Mouse (Mus musculus): ENCODE data around the gene Zfp809. TPM values are rescaled to one million over a fixed set of nuclear protein-coding genes. Genes with fewer than 3 reads are reported as not detected.

The Zfp809 gene
- total and polyA plus RNA-seq, 3 experiments: 16.2 to 200 (median 67.1) TPM

DNA sequence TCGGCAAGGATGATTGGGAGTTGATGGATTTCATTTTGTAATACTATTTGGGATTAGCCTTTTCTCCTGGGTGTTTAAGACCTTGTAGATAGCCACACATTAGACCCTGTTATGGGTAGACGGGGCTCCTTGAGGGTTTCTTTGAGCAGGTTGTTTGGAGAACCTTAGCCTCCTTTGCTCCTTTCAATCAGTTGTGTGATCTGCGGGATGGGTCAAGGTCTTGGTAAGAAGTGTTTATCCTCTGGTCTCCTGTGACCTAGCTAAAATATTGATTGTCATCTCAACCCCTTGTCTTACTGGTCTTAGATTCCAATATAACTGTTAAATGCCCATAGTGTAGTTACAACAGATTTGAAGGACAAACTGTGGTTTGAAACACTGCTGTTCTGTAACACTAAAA lies 4.5 kb downstream of the Zfp809 start:
- no peak for DNase-seq (ENCODE audit: low spot score)
- no peaks in the 10 kb centered on the region for H3K27me3 ChIP-seq (ENCODE audit: insufficient read depth, low read length)
- H3K4me3 ChIP-seq (ENCODE audit: low read depth, low read length): no peak overlapping the region
- H3K4me1 ChIP-seq (ENCODE audit: insufficient read depth, low read depth, low read length): peaks cover 23% of the 10 kb centered on the region
- TF ChIP-seq GATA1 (IDR thresholded peaks at IDR 0.05; ENCODE audit: borderline replicate concordance, low read length): no peak
- TF ChIP-seq POLR2AphosphoS5 (IDR thresholded peaks at IDR 0.05; ENCODE audit: insufficient replicate concordance, low read depth, low read length): no peak
- TF ChIP-seq GATA2 (IDR thresholded peaks at IDR 0.05; ENCODE audit: borderline replicate concordance, low read depth, low read length): no peak
- TF ChIP-seq TAL1 (conservative IDR thresholded peaks at IDR 0.05; ENCODE audit: low read depth, low read length): no peak
- TF ChIP-seq CTCF (IDR thresholded peaks at IDR 0.05; ENCODE audit: low read depth, low read length): no peak
- H3K9me3 ChIP-seq (replicated peaks): peaks cover 7% of the 10 kb centered on the region
- peaks cover 50% of the 10 kb centered on the region for H3K36me3 ChIP-seq (replicated peaks)
- no peak for ATAC-seq (ENCODE audit: extremely low read depth, insufficient number of reproducible peaks, low FRiP score, poor library complexity, severe bottlenecking)

DNA sequence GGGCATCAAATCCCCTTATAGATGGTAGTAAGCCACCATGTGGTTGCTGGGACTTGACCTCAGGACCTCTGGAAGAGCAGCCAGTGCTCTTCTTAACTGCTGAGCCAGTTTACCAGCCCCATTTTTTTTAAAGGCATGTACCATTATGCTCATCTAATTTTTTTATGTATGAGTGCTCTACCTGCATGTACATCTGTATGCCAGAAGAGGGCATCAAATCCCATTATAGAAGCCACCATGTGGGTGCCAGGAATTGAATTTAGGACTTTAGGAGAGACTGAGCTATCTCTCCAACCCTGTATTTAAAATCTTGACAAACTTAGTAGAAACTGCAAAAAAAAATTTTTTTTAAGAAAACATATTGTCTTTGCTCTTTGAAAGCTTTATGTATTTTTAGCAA lies 5.0 kb downstream of the Zfp809 start:
- Histone ChIP-seq H3K4me1 (ENCODE audit: insufficient read depth, low read depth, low read length) (peaks cover 23% of the 10 kb centered on the region), H3K4me3 (ENCODE audit: low read depth, low read length) (no peak overlapping the region), H3K27me3 (ENCODE audit: insufficient read depth, low read length) (no peaks in the 10 kb centered on the region), H3K36me3 (replicated peaks) (peaks cover 55% of the 10 kb centered on the region), H3K9me3 (replicated peaks) (peaks cover 11% of the 10 kb centered on the region)
- no peak for DNase-seq (ENCODE audit: low spot score)
- no peak for TF ChIP-seq POLR2AphosphoS5 (IDR thresholded peaks at IDR 0.05; ENCODE audit: insufficient replicate concordance, low read depth, low read length)
- no peak for TF ChIP-seq GATA2 (IDR thresholded peaks at IDR 0.05; ENCODE audit: borderline replicate concordance, low read depth, low read length)
- no peak for TF ChIP-seq GATA1 (IDR thresholded peaks at IDR 0.05; ENCODE audit: borderline replicate concordance, low read length)
- TF ChIP-seq CTCF (IDR thresholded peaks at IDR 0.05; ENCODE audit: low read depth, low read length): no peak
- no peak for TF ChIP-seq TAL1 (conservative IDR thresholded peaks at IDR 0.05; ENCODE audit: low read depth, low read length)
- ATAC-seq (ENCODE audit: extremely low read depth, insufficient number of reproducible peaks, low FRiP score, poor library complexity, severe bottlenecking): no peak

DNA sequence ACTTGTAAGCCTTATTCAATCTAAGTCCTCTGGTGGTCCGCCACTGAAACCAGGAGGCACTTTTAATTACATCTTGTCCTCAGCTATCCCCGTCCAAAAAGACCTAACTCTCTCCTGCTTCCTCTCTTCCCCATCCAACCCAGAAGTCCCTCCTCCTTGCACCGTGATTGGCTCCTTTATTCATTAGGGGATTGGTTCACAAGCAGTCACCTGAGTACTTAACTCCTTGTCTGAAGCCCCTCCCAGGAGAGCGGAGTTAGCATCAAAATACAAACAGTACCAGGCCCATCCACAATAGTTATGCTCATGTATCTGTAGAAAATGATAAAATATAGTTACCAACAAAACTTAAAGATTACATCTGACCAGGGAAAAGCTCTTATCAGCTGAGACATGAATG lies 14.5 kb downstream of the Zfp809 start:
- Histone ChIP-seq H3K4me3 (ENCODE audit: low read depth, low read length) (no peak overlapping the region), H3K36me3 (replicated peaks) (peaks cover 94% of the 10 kb centered on the region), H3K4me1 (ENCODE audit: insufficient read depth, low read depth, low read length) (peaks cover 3% of the 10 kb centered on the region; the same call in 1 of the 2 replicates), H3K9me3 (replicated peaks) (peaks cover 35% of the 10 kb centered on the region), H3K27me3 (ENCODE audit: insufficient read depth, low read length) (no peaks in the 10 kb centered on the region)
- DNase-seq (ENCODE audit: low spot score): no peak
- TF ChIP-seq TAL1 (conservative IDR thresholded peaks at IDR 0.05; ENCODE audit: low read depth, low read length): no peak
- TF ChIP-seq CTCF (IDR thresholded peaks at IDR 0.05; ENCODE audit: low read depth, low read length): no peak
- TF ChIP-seq GATA2 (IDR thresholded peaks at IDR 0.05; ENCODE audit: borderline replicate concordance, low read depth, low read length): no peak
- TF ChIP-seq POLR2AphosphoS5 (IDR thresholded peaks at IDR 0.05; ENCODE audit: insufficient replicate concordance, low read depth, low read length): no peak
- no peak for TF ChIP-seq GATA1 (IDR thresholded peaks at IDR 0.05; ENCODE audit: borderline replicate concordance, low read length)
- no peak for ATAC-seq (ENCODE audit: extremely low read depth, insufficient number of reproducible peaks, low FRiP score, poor library complexity, severe bottlenecking)

DNA sequence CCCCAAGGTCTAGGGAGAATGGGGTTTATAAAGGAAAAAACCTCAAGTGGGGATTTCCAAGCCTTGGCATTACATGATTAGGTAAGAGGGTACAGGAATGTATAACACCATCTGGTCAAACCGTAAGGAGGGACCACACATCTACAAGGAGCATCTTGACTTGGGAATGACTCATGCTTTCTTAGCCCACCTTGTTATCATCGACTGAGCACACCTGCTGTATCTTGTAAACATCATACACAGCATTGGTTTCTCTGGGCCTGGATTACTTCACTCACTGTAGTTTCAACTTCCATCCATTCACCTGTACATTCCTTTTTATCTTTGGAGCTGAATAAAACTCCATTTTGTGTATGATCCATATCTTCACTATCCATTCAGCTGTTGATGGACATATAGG lies 18.7 kb downstream of the Zfp809 start:
- TF ChIP-seq GATA1 (IDR thresholded peaks at IDR 0.05; ENCODE audit: borderline replicate concordance, low read length) (no peak), GATA2 (IDR thresholded peaks at IDR 0.05; ENCODE audit: borderline replicate concordance, low read depth, low read length) (no peak), TAL1 (conservative IDR thresholded peaks at IDR 0.05; ENCODE audit: low read depth, low read length) (no peak), POLR2AphosphoS5 (IDR thresholded peaks at IDR 0.05; ENCODE audit: insufficient replicate concordance, low read depth, low read length) (no peak), CTCF (IDR thresholded peaks at IDR 0.05; ENCODE audit: low read depth, low read length) (no peak)
- DNase-seq (ENCODE audit: low spot score): no peak
- Histone ChIP-seq H3K36me3 (replicated peaks) (peaks cover 64% of the 10 kb centered on the region), H3K4me3 (ENCODE audit: low read depth, low read length) (no peak overlapping the region), H3K9me3 (replicated peaks) (peaks cover 32% of the 10 kb centered on the region), H3K4me1 (ENCODE audit: insufficient read depth, low read depth, low read length) (peaks cover 3% of the 10 kb centered on the region; the same call in 1 of the 2 replicates), H3K27me3 (ENCODE audit: insufficient read depth, low read length) (no peaks in the 10 kb centered on the region)
- ATAC-seq (ENCODE audit: extremely low read depth, insufficient number of reproducible peaks, low FRiP score, poor library complexity, severe bottlenecking): no peak

DNA sequence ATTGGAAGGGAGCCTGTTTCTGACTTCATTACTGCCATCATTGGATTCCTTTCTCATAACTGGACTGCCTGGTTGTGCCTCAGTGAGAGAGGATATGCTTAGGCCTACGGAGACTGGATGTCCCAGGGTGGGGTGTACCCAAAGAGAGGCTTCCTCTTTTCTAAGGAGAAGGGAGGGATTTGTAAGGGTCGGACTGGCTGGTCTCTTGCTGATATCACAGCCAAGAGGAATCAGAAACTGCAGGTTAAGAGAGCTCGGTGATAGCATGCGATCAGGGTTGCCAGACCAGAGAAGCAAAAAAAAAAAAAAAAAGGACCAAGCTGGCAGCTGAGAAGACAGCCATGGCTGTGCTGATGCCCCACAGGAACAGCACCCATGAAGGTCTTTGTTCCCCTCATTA lies 31.1 kb downstream of the Zfp809 start:
- Histone ChIP-seq H3K36me3 (replicated peaks) (peaks cover 28% of the 10 kb centered on the region), H3K4me1 (ENCODE audit: insufficient read depth, low read depth, low read length) (peaks cover 25% of the 10 kb centered on the region), H3K9me3 (replicated peaks) (peaks cover 11% of the 10 kb centered on the region), H3K27me3 (ENCODE audit: insufficient read depth, low read length) (peaks cover 7% of the 10 kb centered on the region), H3K4me3 (ENCODE audit: low read depth, low read length) (no peak overlapping the region)
- no peak for TF ChIP-seq GATA2 (IDR thresholded peaks at IDR 0.05; ENCODE audit: borderline replicate concordance, low read depth, low read length)
- no peak for TF ChIP-seq POLR2AphosphoS5 (IDR thresholded peaks at IDR 0.05; ENCODE audit: insufficient replicate concordance, low read depth, low read length)
- TF ChIP-seq GATA1 (IDR thresholded peaks at IDR 0.05; ENCODE audit: borderline replicate concordance, low read length): no peak
- no peak for TF ChIP-seq TAL1 (conservative IDR thresholded peaks at IDR 0.05; ENCODE audit: low read depth, low read length)
- TF ChIP-seq CTCF (IDR thresholded peaks at IDR 0.05; ENCODE audit: low read depth, low read length): no peak
- ATAC-seq (ENCODE audit: extremely low read depth, insufficient number of reproducible peaks, low FRiP score, poor library complexity, severe bottlenecking): no peak
- no peak for DNase-seq (ENCODE audit: low spot score)

DNA sequence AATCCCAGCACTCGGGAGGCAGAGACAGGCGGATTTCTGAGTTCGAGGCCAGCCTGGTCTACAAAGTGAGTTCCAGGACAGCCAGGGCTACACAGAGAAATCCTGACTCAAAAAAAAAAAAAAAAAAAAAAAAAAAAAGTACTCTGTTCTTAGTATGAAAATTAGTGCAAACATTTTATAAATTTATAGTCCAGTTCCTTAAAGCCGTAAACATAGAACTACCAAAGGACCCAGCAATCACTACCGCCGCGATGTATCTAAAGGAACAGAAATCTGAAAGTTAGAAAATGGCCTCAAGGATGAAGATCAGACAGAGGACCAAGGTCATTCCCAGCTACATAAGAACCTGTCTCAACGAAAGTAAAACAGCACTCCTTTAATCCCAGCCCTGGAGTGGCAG lies 33.3 kb downstream of the Zfp809 start:
- Histone ChIP-seq H3K4me1 (ENCODE audit: insufficient read depth, low read depth, low read length) (peaks cover 33% of the 10 kb centered on the region), H3K4me3 (ENCODE audit: low read depth, low read length) (peak overlapping the region; percentile 73), H3K27me3 (ENCODE audit: insufficient read depth, low read length) (peaks cover 7% of the 10 kb centered on the region), H3K36me3 (replicated peaks) (peaks cover 14% of the 10 kb centered on the region), H3K9me3 (replicated peaks) (peaks cover 7% of the 10 kb centered on the region)
- no peak for TF ChIP-seq GATA2 (IDR thresholded peaks at IDR 0.05; ENCODE audit: borderline replicate concordance, low read depth, low read length)
- no peak for TF ChIP-seq POLR2AphosphoS5 (IDR thresholded peaks at IDR 0.05; ENCODE audit: insufficient replicate concordance, low read depth, low read length)
- no peak for TF ChIP-seq CTCF (IDR thresholded peaks at IDR 0.05; ENCODE audit: low read depth, low read length)
- TF ChIP-seq TAL1 (conservative IDR thresholded peaks at IDR 0.05; ENCODE audit: low read depth, low read length): no peak
- TF ChIP-seq GATA1 (IDR thresholded peaks at IDR 0.05; ENCODE audit: borderline replicate concordance, low read length): no peak
- DNase-seq (ENCODE audit: low spot score) (no peak), ATAC-seq (ENCODE audit: extremely low read depth, insufficient number of reproducible peaks, low FRiP score, poor library complexity, severe bottlenecking) (no peak)
